Mouse (Mus musculus): ENCODE data around the gene Inppl1.

Inppl1 gene

GRCm38 (mm10) chr7:101837606-101838471 lies at the start of gene Inppl1:
Inppl1 (minus strand) TSS chr7:101838229.
- DNase-seq (ENCODE audit: low spot score) = peak; percentile 89

GRCm38 (mm10) chr7:101886274-101886673 lies 48.2 kb upstream of the Inppl1 start:
- DNase-seq (ENCODE audit: low spot score) = no peak

GRCm38 (mm10) chr7:101884160-101884559 lies 46.1 kb upstream of the Inppl1 start:
- DNase-seq (ENCODE audit: low spot score) = no peak

- no peak for DNase-seq (ENCODE audit: low spot score)
Observed at GRCm38 (mm10) chr7:101882413-101883154, 44.6 kb upstream of the Inppl1 start.

GRCm38 (mm10) chr7:101880855-101881254 lies 42.8 kb upstream of the Inppl1 start:
- DNase-seq (ENCODE audit: low spot score) = no peak

GRCm38 (mm10) chr7:101875978-101876377 lies 37.9 kb upstream of the Inppl1 start:
- no peak for DNase-seq (ENCODE audit: low spot score)

- DNase-seq (ENCODE audit: low spot score) = no peak
Observed at GRCm38 (mm10) chr7:101871296-101871695, 33.3 kb upstream of the Inppl1 start.

- no peak for DNase-seq (ENCODE audit: low spot score)
Observed at GRCm38 (mm10) chr7:101870629-101871028, 32.6 kb upstream of the Inppl1 start, which contains the start of gene Folr1. Folr1 (minus strand) TSS chr7:101870788.

GRCm38 (mm10) chr7:101869163-101869500 lies 31.1 kb upstream of the Inppl1 start:
- no peak for DNase-seq (ENCODE audit: low spot score)

GRCm38 (mm10) chr7:101868241-101869162 lies 30.5 kb upstream of the Inppl1 start:
- peak; percentile 46 for DNase-seq (ENCODE audit: low spot score)

- no peak for DNase-seq (ENCODE audit: low spot score)
Observed at GRCm38 (mm10) chr7:101867482-101867881, 29.5 kb upstream of the Inppl1 start.

GRCm38 (mm10) chr7:101866491-101867265 lies 28.6 kb upstream of the Inppl1 start:
- DNase-seq (ENCODE audit: low spot score) = no peak

GRCm38 (mm10) chr7:101863415-101863814 lies 25.4 kb upstream of the Inppl1 start, which contains the start of gene Anapc15:
Anapc15 (plus strand) TSS chr7:101863715.
- DNase-seq (ENCODE audit: low spot score) = no peak

GRCm38 (mm10) chr7:101862291-101862690 lies 24.3 kb upstream of the Inppl1 start:
- no peak for DNase-seq (ENCODE audit: low spot score)

GRCm38 (mm10) chr7:101860978-101861377 lies 22.9 kb upstream of the Inppl1 start:
- DNase-seq (ENCODE audit: low spot score) = no peak

GRCm38 (mm10) chr7:101858362-101858761 lies 20.3 kb upstream of the Inppl1 start:
- DNase-seq (ENCODE audit: low spot score) = no peak

- no peak for DNase-seq (ENCODE audit: low spot score)
Observed at GRCm38 (mm10) chr7:101857094-101857493, 19.1 kb upstream of the Inppl1 start, which contains the start of gene Folr2. Folr2 (minus strand) TSS chr7:101857194.

GRCm38 (mm10) chr7:101853816-101854215 lies 15.8 kb upstream of the Inppl1 start:
- DNase-seq (ENCODE audit: low spot score) = no peak

- DNase-seq (ENCODE audit: low spot score) = no peak
Observed at GRCm38 (mm10) chr7:101852846-101853245, 14.8 kb upstream of the Inppl1 start.

- no peak for DNase-seq (ENCODE audit: low spot score)
Observed at GRCm38 (mm10) chr7:101851689-101852088, 13.7 kb upstream of the Inppl1 start.

GRCm38 (mm10) chr7:101847934-101848333 lies 9.9 kb upstream of the Inppl1 start:
- no peak for DNase-seq (ENCODE audit: low spot score)

Data from retina, embryonic 14.5 days (tissue).